Mouse (Mus musculus) liver, embryonic 12.5 days (tissue): Measurements from ENCODE around the gene Tmem8. TPM values are rescaled to one million over a fixed set of nuclear protein-coding genes. Genes with fewer than 3 reads are reported as not detected.

ENCODE experiments used
- ATAC-seq: fragments of 200-750 bp; cut with Nextera tagmentation; 2 replicates; pipeline ENCODE4 v1.8.0; 2017; ENCODE audit warnings: moderate number of reproducible peaks, mild to moderate bottlenecking, moderate library complexity
- H3K27ac ChIP-seq: fragments of 300-500 bp; sonication (generic); 2 replicates; pipeline ENCODE4 v1.5.1; 2016; ENCODE audit warnings: mild to moderate bottlenecking
- H3K27me3 ChIP-seq: fragments of 300-500 bp; sonication (generic); replicated peaks from 2 replicates; pipeline ENCODE4 v1.6.1; 2016; ENCODE audit warnings: mild to moderate bottlenecking, moderate library complexity
- H3K36me3 ChIP-seq: fragments of 300-500 bp; sonication (generic); 2 replicates; pipeline ENCODE4 v1.6.1; 2016; ENCODE audit warnings: mild to moderate bottlenecking, moderate library complexity
- H3K4me1 ChIP-seq: fragments of 300-500 bp; sonication (generic); 2 replicates; pipeline ENCODE4 v1.6.1; 2016
- H3K4me2 ChIP-seq: fragments of 300-500 bp; sonication (generic); 2 replicates; pipeline ENCODE4 v1.6.1; 2016; ENCODE audit warnings: mild to moderate bottlenecking, moderate library complexity
- H3K4me3 ChIP-seq: fragments of 300-500 bp; sonication (generic); 2 replicates; pipeline ENCODE4 v1.5.1; 2016; ENCODE audit warnings: mild to moderate bottlenecking, moderate library complexity
- H3K9ac ChIP-seq: fragments of 300-500 bp; sonication (generic); 2 replicates; pipeline ENCODE4 v1.6.1; 2016; ENCODE audit warnings: mild to moderate bottlenecking, moderate library complexity
- H3K9me3 ChIP-seq: fragments of 300-500 bp; sonication (generic); replicated peaks from 2 replicates; pipeline ENCODE4 v1.6.1; 2016; ENCODE audit warnings: mild to moderate bottlenecking, moderate library complexity
- WGBS: fragments of 180-500 bp; shearing (Covaris S2); methylation state at CpG from one replicate; pipeline ENCODE4 v1.1.7; 2016; ENCODE audit not compliant: insufficient replicate concordance; 5-methylcytosine and 5-hydroxymethylcytosine counted together
- polyA plus RNA-seq: library from polyadenylated mRNA; unstranded; fragments of >200 nt; fragmentation: Nextera tagmentation; extraction: Ambion mirVana; gene quantifications from 2 replicates; pipeline ENCODE4 v1.2.1, GENCODE M21; 2016

Tmem8 gene
- polyA plus RNA-seq, 1 experiment from 2014 or later = 2.2 TPM

GRCm38 (mm10) chr17:26168039-26168438 is 54.9 kb downstream of the Tmem8 start:
- no peak for ATAC-seq
- Histone ChIP-seq H3K4me3 (no peak overlapping the region), H3K9me3 (no peaks in the 10 kb centered on the region), H3K9ac (no peak overlapping the region), H3K4me1 (no peaks in the 10 kb centered on the region), H3K4me2 (no peak overlapping the region), H3K27ac (no peak overlapping the region), H3K36me3 (peaks cover 18% of the 10 kb centered on the region), H3K27me3 (no peaks in the 10 kb centered on the region)
- WGBS = 33% methylated on average over 2 of the region's 2 CpGs

Other genes with a start within 250 kb of the Tmem8 start
- gene Mcrip2, start 244.5 kb upstream of the Tmem8 start, polyA plus RNA-seq = 68.0 and 70.3 TPM in 2 replicates
- 52.3 and 53.5 TPM in 2 replicates for gene Mettl26, start 238.2 kb upstream of the Tmem8 start, polyA plus RNA-seq
- gene Wfikkn1, start 232.4 kb upstream of the Tmem8 start, polyA plus RNA-seq = 0.83 and 0.91 TPM in 2 replicates
- gene Rab40c, start 193.6 kb upstream of the Tmem8 start, polyA plus RNA-seq = 9.9 and 11.8 TPM in 2 replicates
- 161 and 171 TPM in 2 replicates for gene Pigq, start 168.4 kb upstream of the Tmem8 start, polyA plus RNA-seq
- gene Nhlrc4, start 168.3 kb upstream of the Tmem8 start, polyA plus RNA-seq = 5.0 and 7.3 TPM in 2 replicates
- gene A930017K11Rik, start 160.7 kb upstream of the Tmem8 start, polyA plus RNA-seq = 0.36 and 0.49 TPM in 2 replicates
- 20.4 and 21.3 TPM in 2 replicates for gene Capn15, start 127.5 kb upstream of the Tmem8 start, polyA plus RNA-seq
- gene Rab11fip3, start 43.7 kb upstream of the Tmem8 start, polyA plus RNA-seq = 4.2 and 4.3 TPM in 2 replicates
- 12.0 and 13.2 TPM in 2 replicates for gene Decr2, start 23.0 kb upstream of the Tmem8 start, polyA plus RNA-seq
- 65.9 and 68.3 TPM in 2 replicates for gene Nme4, start 17.7 kb upstream of the Tmem8 start, polyA plus RNA-seq
- 162 and 174 TPM in 2 replicates for gene Mrpl28, start 10.2 kb downstream of the Tmem8 start, polyA plus RNA-seq
- gene Axin1, start 25.4 kb downstream of the Tmem8 start, polyA plus RNA-seq = 15.2 and 16.4 TPM in 2 replicates
- gene Pdia2, start 85.8 kb downstream of the Tmem8 start, polyA plus RNA-seq = 96.4 and 96.5 TPM in 2 replicates
- 0.99 and 1.0 TPM in 2 replicates for gene Rgs11, start 89.7 kb downstream of the Tmem8 start, polyA plus RNA-seq
- gene Arhgdig, start 94.5 kb downstream of the Tmem8 start, polyA plus RNA-seq = 36.1 and 36.9 TPM in 2 replicates
- gene Fam234a, start 130.9 kb downstream of the Tmem8 start, polyA plus RNA-seq = 12.1 and 13.1 TPM in 2 replicates
- 59.4 and 62.6 TPM in 2 replicates for gene Luc7l, start 139.6 kb downstream of the Tmem8 start, polyA plus RNA-seq